Mouse (Mus musculus) limb, embryonic 14.5 days (tissue): Measurements from ENCODE around the gene Barhl1. TPM values are rescaled to one million over a fixed set of nuclear protein-coding genes. Genes with fewer than 3 reads are reported as not detected.

Experiments used
- ATAC-seq: fragments of 200-750 bp; cut with Nextera tagmentation; 2 replicates; pipeline ENCODE4 v1.8.0; 2017; ENCODE audit warnings: low read depth, moderate number of reproducible peaks, moderate TSS enrichment; ENCODE audit not compliant: low FRiP score
- DNase-seq: peaks from one replicate; pipeline ENCODE4 v3.0.0-alpha.2; 2015; ENCODE audit warnings: low spot score
- H3K27ac ChIP-seq: fragments of 300-500 bp; sonication (generic); replicated peaks from 2 replicates; pipeline ENCODE4 v1.5.1; 2014; ENCODE audit warnings: low read depth, mild to moderate bottlenecking, low read length, moderate library complexity, mixed read lengths
- H3K27me3 ChIP-seq: fragments of 300-500 bp; sonication (generic); 2 replicates; pipeline ENCODE4 v1.6.1; 2014; ENCODE audit warnings: low read length, mixed read lengths; ENCODE audit not compliant: control insufficient read depth, insufficient read depth
- H3K36me3 ChIP-seq: fragments of 300-500 bp; sonication (generic); 2 replicates; pipeline ENCODE4 v1.6.1; 2014; ENCODE audit warnings: mild to moderate bottlenecking, low read length, moderate library complexity, mixed read lengths; ENCODE audit not compliant: control insufficient read depth, insufficient read depth
- H3K4me1 ChIP-seq: fragments of 300-500 bp; sonication (generic); 2 replicates; pipeline ENCODE4 v1.6.1; 2014; ENCODE audit warnings: antibody characterized with exemption, low read length, mixed read lengths; ENCODE audit not compliant: control insufficient read depth, insufficient read depth
- H3K4me2 ChIP-seq: fragments of 300-500 bp; sonication (generic); replicated peaks from 2 replicates; pipeline ENCODE4 v1.6.1; 2014; ENCODE audit warnings: low read depth, mild to moderate bottlenecking, low read length, moderate library complexity; ENCODE audit not compliant: severe bottlenecking
- H3K4me3 ChIP-seq: fragments of 300-500 bp; sonication (generic); replicated peaks from 2 replicates; pipeline ENCODE4 v1.5.1; 2014; ENCODE audit warnings: low read length
- H3K9ac ChIP-seq: fragments of 300-500 bp; sonication (generic); 2 replicates; pipeline ENCODE4 v1.6.1; 2014; ENCODE audit warnings: mild to moderate bottlenecking, low read depth, low read length, moderate library complexity; ENCODE audit not compliant: severe bottlenecking
- H3K9me3 ChIP-seq: fragments of 300-500 bp; sonication (generic); 2 replicates; pipeline ENCODE4 v1.6.1; 2016; ENCODE audit warnings: low read length; ENCODE audit not compliant: control insufficient read depth
- POLR2A ChIP-seq: fragments of 200-500 bp; IDR thresholded peaks from 2 replicates; pipeline ENCODE4 v1.8.0; 2012; ENCODE audit warnings: inconsistent platforms, mild to moderate bottlenecking, moderate library complexity, borderline replicate concordance; ENCODE audit not compliant: insufficient read depth, insufficient read length; ENCODE audit errors: extremely low read depth
- WGBS: fragments of 180-500 bp; shearing (Covaris S2); extraction: QIAGEN DNeasy Blood & Tissue Kit; methylation state at CpG from one replicate; pipeline ENCODE4 v1.1.7; 2014; 5-methylcytosine and 5-hydroxymethylcytosine counted together
- polyA plus RNA-seq, 2 experiments: library from polyadenylated mRNA; depleted of rRNA in 1 of 2; stranded (reverse) in 1 of 2; unstranded in 1 of 2; fragments of >200 nt; fragmentation: Nextera tagmentation in 1 of 2; extraction: Ambion mirVana in 1 of 2; gene quantifications; 2 replicates each; pipeline versions ENCODE4 v1.2.1 to v1.2.3; 2012 to 2014

The Barhl1 gene
- polyA plus RNA-seq, 2 experiments, result 0.13 TPM; not detected in 1

DNA sequence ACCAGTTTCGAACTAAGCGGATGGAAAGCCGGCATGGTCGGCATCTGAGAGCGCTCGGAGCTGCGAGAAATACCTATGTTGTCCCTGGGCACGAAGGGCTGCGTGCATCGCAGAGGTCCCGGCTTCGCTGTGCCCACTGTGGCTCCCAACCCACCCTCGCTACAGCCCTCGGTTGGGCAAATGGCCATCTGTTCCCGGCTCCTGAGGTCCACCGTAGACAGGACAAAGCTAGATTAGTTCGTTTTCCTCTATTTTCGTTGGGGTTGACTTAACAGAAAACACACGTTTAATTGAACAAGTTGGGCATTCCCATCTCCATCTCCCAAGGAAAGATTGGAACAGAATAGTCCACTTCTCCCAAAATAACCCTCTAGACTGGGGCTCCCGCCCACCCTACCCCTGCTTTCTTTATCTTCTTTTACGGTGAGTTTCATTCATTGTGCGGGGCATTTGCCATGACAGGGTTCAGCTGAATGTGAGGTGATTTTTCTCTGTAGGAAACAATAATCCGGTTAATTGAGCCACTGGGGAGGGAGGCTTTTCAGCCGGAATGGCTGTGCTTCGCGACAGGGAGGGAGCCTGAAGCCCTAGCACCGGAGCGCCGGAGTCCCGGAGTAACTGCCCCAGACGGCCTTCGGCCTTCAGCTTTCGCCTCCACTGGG lies 4.3 kb downstream of the Barhl1 start:
- Histone ChIP-seq H3K9me3 (no peaks in the 10 kb centered on the region), H3K27ac (no peak overlapping the region), H3K27me3 (peaks cover 100% of the 10 kb centered on the region), H3K36me3 (no peaks in the 10 kb centered on the region), H3K4me1 (no peaks in the 10 kb centered on the region), H3K4me2 (no peak overlapping the region), H3K4me3 (no peak overlapping the region; the same call in 1 of the 2 replicates), H3K9ac (no peak overlapping the region)
- TF ChIP-seq POLR2A, result no peak
- DNase-seq, result no peak
- ATAC-seq, result no peak
- 2% methylated on average over 33 of the region's 33 CpGs for WGBS

DNA sequence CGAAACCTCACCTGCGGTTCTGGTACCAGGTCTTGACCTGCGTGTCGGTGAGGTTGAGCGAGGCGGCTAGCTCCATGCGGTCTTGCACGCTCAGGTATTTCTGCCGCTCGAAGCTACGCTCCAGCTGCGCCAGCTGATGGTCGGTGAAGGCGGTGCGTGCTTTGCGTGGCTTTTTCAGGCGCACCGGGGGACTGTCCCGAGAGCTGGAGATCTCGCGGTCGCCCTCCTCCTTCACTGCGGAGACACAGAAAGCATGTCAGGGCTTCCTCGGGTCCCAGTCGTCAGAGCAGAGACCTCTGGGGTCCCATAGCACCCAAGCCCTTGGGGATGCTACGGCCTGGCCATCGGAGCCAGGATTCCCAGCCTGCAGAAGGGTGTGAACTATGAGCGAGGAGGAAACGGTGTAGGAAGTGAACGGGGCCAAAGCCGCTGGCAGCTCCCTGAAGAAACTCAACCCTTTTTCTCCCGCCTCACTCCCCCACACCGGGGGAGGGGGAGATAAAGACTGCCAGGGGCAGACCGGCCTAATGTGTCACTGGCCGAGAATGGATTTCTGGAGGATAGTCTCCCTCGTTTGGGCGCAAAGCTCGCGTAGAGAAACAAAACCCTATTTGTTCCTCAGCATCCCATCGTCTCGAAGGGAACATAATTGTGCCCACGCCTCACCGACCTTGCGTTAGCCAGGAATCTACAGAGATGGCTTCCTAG lies 5.0 kb downstream of the Barhl1 start:
- Histone ChIP-seq H3K9ac (no peak overlapping the region), H3K4me2 (no peak overlapping the region), H3K4me1 (no peaks in the 10 kb centered on the region), H3K9me3 (no peaks in the 10 kb centered on the region), H3K27me3 (peaks cover 99% of the 10 kb centered on the region), H3K27ac (no peak overlapping the region), H3K36me3 (no peaks in the 10 kb centered on the region), H3K4me3 (no peak overlapping the region; the same call in 1 of the 2 replicates)
- no peak for TF ChIP-seq POLR2A
- 2% methylated on average over 44 of the region's 44 CpGs for WGBS
- ATAC-seq (no peak), DNase-seq (no peak)

DNA sequence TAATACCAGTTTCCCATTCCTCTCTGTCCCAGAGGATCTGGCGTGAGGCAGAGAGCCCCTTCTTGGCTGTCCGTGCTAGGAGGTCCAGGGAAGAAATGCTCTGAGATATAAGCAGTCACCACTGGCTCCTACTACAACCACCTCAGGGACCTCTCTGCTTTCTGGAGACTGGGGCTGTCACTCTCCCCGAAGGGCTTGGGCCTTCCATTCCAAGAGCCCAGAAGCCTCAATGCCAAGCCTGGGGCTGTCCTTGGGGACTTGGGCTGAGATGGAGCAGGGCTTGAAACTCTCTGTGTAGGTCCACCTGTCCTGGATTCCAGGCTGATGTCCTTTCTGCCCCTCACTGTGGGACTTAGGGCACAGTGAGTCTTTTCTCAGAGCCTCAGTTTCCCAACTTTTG lies 5.6 kb downstream of the Barhl1 start:
- 2% methylated on average over 3 of the region's 3 CpGs for WGBS

DNA sequence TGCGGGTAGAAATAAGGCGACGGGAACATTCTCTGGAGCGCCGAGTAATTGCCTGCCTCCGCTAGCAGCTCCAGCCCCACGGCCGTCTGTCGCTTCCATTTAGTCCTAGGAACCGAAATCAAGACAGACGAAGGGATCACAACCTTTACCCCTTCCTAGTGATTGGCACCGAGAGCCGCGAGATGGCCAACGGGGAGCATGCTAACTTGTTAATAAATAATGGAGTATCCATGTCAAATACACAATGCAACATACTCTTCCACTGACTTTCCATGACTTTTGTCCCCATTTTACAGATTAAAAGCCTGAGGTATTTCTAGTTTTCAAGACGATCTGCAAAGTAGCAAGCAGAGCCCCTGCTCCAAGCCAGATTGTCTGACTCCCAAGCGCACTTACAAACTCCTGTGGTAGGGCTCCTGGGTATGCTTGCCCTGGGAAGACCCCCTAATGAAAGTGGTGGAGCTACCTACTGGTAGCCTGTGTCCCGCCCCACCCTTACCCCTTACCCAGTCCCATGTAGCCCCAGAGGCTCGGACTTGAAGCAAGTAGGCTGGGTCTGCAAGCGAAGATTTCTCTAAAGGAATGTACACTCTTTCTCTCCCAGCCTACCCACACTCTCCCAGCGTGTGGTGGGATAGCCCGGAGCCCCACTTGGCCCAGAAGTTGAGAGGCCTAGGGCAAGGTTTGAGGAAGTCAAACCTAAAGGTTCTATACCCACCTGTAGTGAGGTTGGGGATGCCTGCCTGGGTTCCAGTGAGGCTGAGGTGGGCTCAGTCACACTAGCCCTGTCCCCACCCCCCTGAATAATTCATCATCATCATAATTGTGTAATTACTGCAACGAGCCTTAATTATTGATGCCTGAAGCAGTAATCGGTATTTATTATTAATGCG lies 6.4 kb downstream of the Barhl1 start:
- Histone ChIP-seq H3K27ac (no peak overlapping the region), H3K4me1 (no peaks in the 10 kb centered on the region), H3K9me3 (no peaks in the 10 kb centered on the region), H3K36me3 (peaks cover 4% of the 10 kb centered on the region), H3K27me3 (peaks cover 85% of the 10 kb centered on the region), H3K9ac (no peak overlapping the region), H3K4me2 (no peak overlapping the region), H3K4me3 (no peak overlapping the region)
- ATAC-seq (no peak), DNase-seq (no peak)
- WGBS, result 7% methylated on average over 25 of the region's 25 CpGs
- no peak for TF ChIP-seq POLR2A

More for the DNA sequence above, 5.6 kb downstream of the Barhl1 start:
- H3K9me3 ChIP-seq, result no peaks in the 10 kb centered on the region
- H3K27ac ChIP-seq, result no peak overlapping the region
- H3K9ac ChIP-seq, result no peak overlapping the region
- no peaks in the 10 kb centered on the region for H3K4me1 ChIP-seq
- no peak for TF ChIP-seq POLR2A
- no peak overlapping the region for H3K4me3 ChIP-seq
- no peaks in the 10 kb centered on the region for H3K36me3 ChIP-seq
- DNase-seq (no peak), ATAC-seq (no peak)
- no peak overlapping the region for H3K4me2 ChIP-seq
- peaks cover 93% of the 10 kb centered on the region for H3K27me3 ChIP-seq

DNA sequence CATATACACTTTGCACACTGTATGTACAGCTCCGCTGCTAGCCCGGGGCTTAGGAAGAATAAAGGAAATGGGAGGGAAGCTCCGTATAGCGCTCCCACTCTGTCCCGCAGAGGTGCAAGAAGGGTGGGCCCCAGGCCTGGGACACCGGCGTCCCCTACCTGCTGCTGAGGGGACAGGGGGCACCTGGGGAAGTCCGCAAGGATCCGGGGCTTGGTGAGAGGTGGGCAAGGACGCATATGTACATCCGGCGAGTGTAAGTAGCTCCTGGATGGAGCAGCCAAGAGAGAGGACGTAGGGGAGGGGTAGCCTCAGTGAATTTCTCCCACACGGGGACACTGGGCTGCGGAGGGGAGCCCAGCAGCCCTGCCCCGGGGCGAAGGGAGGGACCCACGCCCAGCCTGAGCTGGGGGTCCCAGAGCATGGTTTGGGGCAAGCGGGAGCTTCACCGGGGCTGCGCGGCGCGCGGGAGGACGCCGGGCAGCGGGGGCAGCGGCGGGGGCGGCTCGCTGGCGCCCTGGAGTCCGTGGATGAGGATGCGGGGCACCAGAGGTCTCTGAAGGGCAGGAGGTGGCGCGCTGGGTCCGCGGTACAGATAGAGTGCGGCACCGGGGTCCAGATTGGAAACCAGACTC lies 7.2 kb downstream of the Barhl1 start:
- WGBS, result under 1% methylated on average over 32 of the region's 41 CpGs
- Histone ChIP-seq H3K4me2 (no peak overlapping the region), H3K9ac (no peak overlapping the region), H3K9me3 (no peaks in the 10 kb centered on the region), H3K36me3 (peaks cover 11% of the 10 kb centered on the region), H3K4me1 (no peaks in the 10 kb centered on the region), H3K27ac (no peak overlapping the region), H3K27me3 (peaks cover 77% of the 10 kb centered on the region), H3K4me3 (no peak overlapping the region)
- DNase-seq, result no peak
- no peak for ATAC-seq
- TF ChIP-seq POLR2A, result no peak
